Mouse (Mus musculus) frontal cortex, postnatal 14 days (tissue): ENCODE data around the gene Pdzrn4.

Experiments used
- DNase-seq, 2 experiments: peaks; one replicate each; pipeline ENCODE4 v3.0.0; 2022; ENCODE audit warnings: low spot score in 2 of 2

Pdzrn4 gene

GRCm38 (mm10) chr15:92739887-92740286 is 343.2 kb downstream of the Pdzrn4 start:
- DNase-seq = no peak

DNA sequence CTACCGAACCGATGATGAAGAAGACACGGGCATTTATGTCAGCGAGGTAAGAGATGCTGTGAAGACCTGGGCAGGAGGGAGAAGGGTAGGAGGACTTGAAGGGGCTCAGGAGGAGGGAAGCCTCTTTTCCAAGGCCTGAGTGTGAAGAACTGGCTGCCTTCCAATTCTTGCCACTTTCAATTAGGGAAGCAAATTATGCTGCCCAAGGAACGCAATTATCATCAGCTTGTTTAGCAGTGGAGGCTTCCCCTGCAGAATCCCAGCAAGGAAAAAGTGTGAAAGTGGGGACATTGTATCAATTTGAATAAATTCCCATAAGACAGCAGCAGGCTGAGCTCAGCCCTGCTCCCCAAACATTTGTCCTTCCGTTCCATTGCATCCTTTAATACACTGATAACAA is 346.9 kb downstream of the Pdzrn4 start:
- DNase-seq = no peak

- no peak for DNase-seq
Measured at GRCm38 (mm10) chr15:92746081-92746480, 349.4 kb downstream of the Pdzrn4 start.

DNA sequence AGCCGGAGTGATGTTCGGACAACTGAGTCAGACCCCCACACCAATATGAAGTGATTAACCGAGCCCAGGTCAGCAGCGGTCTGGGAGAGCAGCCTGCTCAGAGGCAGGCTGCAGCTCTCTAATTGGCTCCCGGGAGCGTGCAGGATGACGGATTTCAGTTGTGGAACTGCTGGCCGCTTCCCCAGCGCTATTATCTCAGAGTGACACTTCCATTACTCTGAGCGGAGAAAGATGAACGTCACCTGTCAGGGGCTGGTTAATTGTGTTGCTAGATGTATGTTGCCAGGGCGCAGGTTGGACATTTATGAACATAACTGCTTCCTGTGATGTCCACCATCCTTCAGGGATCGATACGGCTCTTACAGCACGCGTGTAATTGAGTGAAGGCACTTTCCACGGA is 355.5 kb downstream of the Pdzrn4 start:
- no peak for DNase-seq

GRCm38 (mm10) chr15:92752578-92752977 is 355.9 kb downstream of the Pdzrn4 start:
- DNase-seq = no peak

DNA sequence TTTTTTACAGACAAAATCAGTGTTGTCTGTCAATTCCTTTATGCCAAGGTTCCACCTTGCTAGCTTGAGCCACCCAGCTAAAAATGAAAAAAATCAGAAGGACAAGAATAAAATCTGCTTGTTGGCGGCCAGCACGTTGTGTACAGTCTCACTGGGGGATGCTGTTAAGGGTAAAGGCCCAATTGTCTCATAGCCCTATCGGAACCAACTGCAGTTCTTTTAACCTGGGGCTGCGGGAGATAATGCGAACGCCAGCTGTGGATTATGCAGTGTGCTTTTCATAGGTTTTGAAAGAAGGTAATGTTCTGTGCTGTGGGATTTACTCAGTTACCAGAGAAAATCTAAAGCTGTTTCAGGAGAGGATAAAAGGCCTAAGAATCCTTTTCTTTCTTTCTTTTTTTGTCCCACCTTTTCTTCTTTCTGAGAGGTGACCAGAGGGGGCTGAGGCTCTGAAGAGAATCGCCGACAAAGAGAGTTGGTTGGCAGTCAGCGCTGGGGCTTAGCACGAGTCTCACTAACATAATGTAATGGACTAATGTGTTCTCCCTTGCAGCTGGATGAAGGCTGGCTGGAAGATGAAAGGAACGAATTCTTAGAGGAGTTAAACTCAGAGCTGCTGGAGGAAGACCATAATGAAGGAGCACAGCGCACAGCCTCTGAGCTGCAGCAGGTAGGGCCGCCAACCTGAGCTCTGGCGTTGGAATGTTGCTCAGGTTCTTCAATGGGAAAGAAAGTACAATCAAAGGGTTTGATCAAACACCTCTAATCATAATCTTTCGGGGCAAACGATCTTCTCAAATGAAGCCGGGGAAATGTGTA is 360.6 kb downstream of the Pdzrn4 start:
- no peak for DNase-seq

- DNase-seq = no peak
Measured at GRCm38 (mm10) chr15:92759001-92759400, 362.3 kb downstream of the Pdzrn4 start.

DNA sequence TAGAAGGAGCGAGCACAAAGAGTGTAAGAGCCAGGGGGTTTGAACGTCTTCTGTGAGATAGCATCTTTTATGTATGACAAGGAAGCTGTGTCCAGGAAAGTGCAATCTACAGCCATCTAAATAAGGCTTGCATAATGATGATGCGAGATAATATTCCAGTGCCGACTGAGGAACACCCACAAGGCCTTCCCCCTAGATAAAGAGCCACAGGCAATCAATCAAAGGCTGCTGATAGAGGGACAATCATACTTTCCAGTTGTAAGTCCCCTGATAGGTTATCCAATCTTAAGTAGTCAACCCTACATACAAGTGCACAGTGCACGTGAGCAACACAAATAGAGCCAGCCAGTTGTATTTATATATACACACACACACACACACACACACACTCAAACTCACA is 366.6 kb downstream of the Pdzrn4 start:
- DNase-seq = no peak

- DNase-seq = no peak
Measured at GRCm38 (mm10) chr15:92769535-92769934, 372.9 kb downstream of the Pdzrn4 start.

GRCm38 (mm10) chr15:92788036-92788435 is 391.4 kb downstream of the Pdzrn4 start:
- DNase-seq = no peak

DNA sequence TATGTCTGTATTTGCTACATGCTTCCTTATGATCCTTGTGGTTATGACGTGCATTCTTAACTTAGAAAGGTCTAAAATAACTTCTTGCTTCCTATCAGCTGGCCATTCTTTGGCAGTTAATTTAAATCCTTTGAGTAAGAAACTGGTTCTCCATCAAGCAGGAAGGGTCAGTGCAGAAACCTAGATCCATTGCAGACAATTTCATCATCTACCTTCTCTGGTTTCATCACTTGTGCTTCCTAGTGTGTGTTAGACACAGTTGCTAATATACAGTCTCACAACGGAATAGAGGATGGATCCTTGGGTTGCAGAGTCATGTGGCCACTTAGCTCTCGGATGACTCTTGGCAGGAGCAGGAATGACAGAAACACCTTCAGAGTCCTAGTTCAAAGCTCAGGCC is 397.6 kb downstream of the Pdzrn4 start:
- DNase-seq = no peak

- no peak for DNase-seq
Measured at GRCm38 (mm10) chr15:92805934-92806333, 409.3 kb downstream of the Pdzrn4 start.

- no peak for DNase-seq
Measured at GRCm38 (mm10) chr15:92806352-92806751, 409.7 kb downstream of the Pdzrn4 start.
